ENCODE assay signal across 16 mouse cellular contexts in genomic region chr8:126903224-126903895, GRCm38 (mm10). TPM values are rescaled to one million over a fixed set of nuclear protein-coding genes. Genes with fewer than 3 reads are reported as not detected.
A peak's percentile ranks its signal among the peaks of the same experiment; 100 is the strongest.
DNase-seq lines count a peak whose midpoint lies in the region; ATAC-seq and TF ChIP-seq lines count a peak whose summit lies in the region.
"Had no signal": no experiment of that assay in that cellular context is flagged by ENCODE, and none has a peak within 500 bp of the region (broad histone marks: within the 10 kb centered on the region; RNA-seq: fewer than 3 reads in every experiment).

No protein-coding gene starts in this region.

- H3ac ChIP-seq in C2C12 (ENCODE audit: control insufficient read depth, insufficient read length, low read depth): no peak overlapping the region
- no peak overlapping the region for H3ac ChIP-seq in myocyte (ENCODE audit: control insufficient read depth, insufficient read length)

- ATAC-seq in kidney, embryonic 15.5 days (replicated peaks; ENCODE audit: low FRiP score): no peak
- ATAC-seq in hindbrain, postnatal 0 days: no peak

- no peaks in the 10 kb centered on the region for H3K9me3 ChIP-seq in kidney, embryonic 15.5 days (replicated peaks)
- H3K9me3 ChIP-seq in hindbrain, postnatal 0 days (ENCODE audit: low read length): no peaks in the 10 kb centered on the region
- H3K9me3 ChIP-seq: forebrain, embryonic 12.5 days; G1E; hindbrain, embryonic 12.5 days had no signal

- no peak for TF ChIP-seq POLR2A in myocyte (IDR thresholded peaks at IDR 0.05; ENCODE audit: insufficient read length, low read depth)

- H3K4me1 ChIP-seq in kidney, embryonic 15.5 days: 0 out of 2 replicates have a peak, but pooled peaks cover 10% of the 10 kb centered on the region
- H3K4me1 ChIP-seq in hindbrain, postnatal 0 days (ENCODE audit: insufficient read depth, low read length): peaks cover under 1% of the 10 kb centered on the region; the same call in 1 of the 2 replicates
- H3K4me1 ChIP-seq: forebrain, embryonic 12.5 days; hindbrain, embryonic 12.5 days had no signal

- WGBS in kidney, embryonic 15.5 days: 67% methylated on average over 9 of the region's 9 CpGs
- WGBS in hindbrain, postnatal 0 days: 74% methylated on average over 9 of the region's 9 CpGs

- DNase-seq in NIH3T3 (ENCODE audit: low read depth): peak; percentile 36
- no peak for DNase-seq in urinary bladder, postnatal 10 days (ENCODE audit: low spot score)
- no peak for DNase-seq in layer of hippocampus, postnatal 36 days
- DNase-seq in hindbrain, postnatal 0 days (ENCODE audit: low spot score): no peak
- DNase-seq: adrenal gland, adult 2 months; cerebellum, postnatal 14 days; gastrocnemius, postnatal 14 days; lung, adult 2 months; lung, postnatal 36 days; right cerebral cortex, postnatal 14 days had no signal

- H3K9ac ChIP-seq in kidney, embryonic 15.5 days: no peak overlapping the region
- H3K9ac ChIP-seq in hindbrain, postnatal 0 days (replicated peaks; ENCODE audit: low read length): no peak overlapping the region
- H3K9ac ChIP-seq: forebrain, embryonic 12.5 days; hindbrain, embryonic 12.5 days had no signal

- H3K36me3 ChIP-seq in C2C12 (ENCODE audit: control insufficient read depth, insufficient read depth) (no peaks in the 10 kb centered on the region), myocyte (ENCODE audit: control insufficient read depth, insufficient read depth) (no peaks in the 10 kb centered on the region)
- H3K36me3 ChIP-seq in kidney, embryonic 15.5 days: no peaks in the 10 kb centered on the region
- H3K36me3 ChIP-seq in hindbrain, postnatal 0 days (ENCODE audit: insufficient read depth, low read length): no peaks in the 10 kb centered on the region
- H3K36me3 ChIP-seq: forebrain, embryonic 12.5 days; G1E; hindbrain, embryonic 12.5 days had no signal

- 0 out of 2 replicates have a peak overlapping the region, but pooled peaks have one; percentile 4 for H3K27ac ChIP-seq in kidney, embryonic 15.5 days
- no peak overlapping the region for H3K27ac ChIP-seq in hindbrain, postnatal 0 days
- H3K27ac ChIP-seq: forebrain, embryonic 12.5 days; hindbrain, embryonic 12.5 days had no signal

- H3K79me2 ChIP-seq in C2C12 (ENCODE audit: control insufficient read depth, insufficient read depth): no peaks in the 10 kb centered on the region
- no peaks in the 10 kb centered on the region for H3K79me2 ChIP-seq in myocyte (ENCODE audit: control insufficient read depth, insufficient read depth)

- H3K4me2 ChIP-seq in kidney, embryonic 15.5 days: no peak overlapping the region
- H3K4me2 ChIP-seq in myocyte (ENCODE audit: low read depth): peak overlapping the region; percentile 3
- H3K4me2 ChIP-seq in hindbrain, postnatal 0 days (ENCODE audit: low read depth, low read length): no peak overlapping the region
- H3K4me2 ChIP-seq: forebrain, embryonic 12.5 days; hindbrain, embryonic 12.5 days had no signal

- no peaks in the 10 kb centered on the region for H3K27me3 ChIP-seq in C2C12 (ENCODE audit: control insufficient read depth, insufficient read depth, insufficient read length)
- no peaks in the 10 kb centered on the region for H3K27me3 ChIP-seq in kidney, embryonic 15.5 days
- H3K27me3 ChIP-seq in myocyte (ENCODE audit: control insufficient read depth, insufficient read depth, insufficient read length): no peaks in the 10 kb centered on the region
- no peaks in the 10 kb centered on the region for H3K27me3 ChIP-seq in hindbrain, postnatal 0 days (ENCODE audit: insufficient read depth, low read length)
- H3K27me3 ChIP-seq: forebrain, embryonic 12.5 days; hindbrain, embryonic 12.5 days had no signal

- TF ChIP-seq CTCF in C2C12 (IDR thresholded peaks at IDR 0.05; ENCODE audit: control insufficient read depth, insufficient read depth, insufficient read length): no peak
- TF ChIP-seq CTCF in hindbrain, postnatal 0 days (IDR thresholded peaks at IDR 0.05; ENCODE audit: low read depth): no peak

- H3K4me3 ChIP-seq in C2C12 (ENCODE audit: insufficient read depth, poor library complexity, severe bottlenecking) (no peak overlapping the region), myocyte (no peak overlapping the region)
- no peak overlapping the region for H3K4me3 ChIP-seq in kidney, embryonic 15.5 days (replicated peaks)
- no peak overlapping the region for H3K4me3 ChIP-seq in hindbrain, postnatal 0 days (ENCODE audit: low read length)
- H3K4me3 ChIP-seq: forebrain, embryonic 12.5 days; hindbrain, embryonic 12.5 days had no signal

- H3K79me3 ChIP-seq in C2C12 (ENCODE audit: low read depth): no peaks in the 10 kb centered on the region

TF ChIP-seq in C2C12, 6 proteins besides CTCF, POLR2A, EP300 and RAD21:
- TF ChIP-seq MYOD1 (IDR thresholded peaks at IDR 0.05; ENCODE audit: control insufficient read depth, insufficient read length, low read depth) (peak; percentile 39), FOSL1 (IDR thresholded peaks at IDR 0.05; ENCODE audit: insufficient read depth, low read length, poor library complexity, severe bottlenecking) (no peak)

TF ChIP-seq in myocyte, 11 proteins besides CTCF, POLR2A, EP300 and RAD21:
- TF ChIP-seq MYOD1 (IDR thresholded peaks at IDR 0.05; ENCODE audit: control insufficient read depth in 1 of 3, insufficient read length in 2 of 3, low read depth in 2 of 3) (peak in 2 of 3 experiments; percentile 52 to 57), CEBPB (IDR thresholded peaks at IDR 0.05; ENCODE audit: insufficient read depth, poor library complexity, severe bottlenecking) (no peak), USF1 (IDR thresholded peaks at IDR 0.05; ENCODE audit: low read depth) (no peak), E2F4 (IDR thresholded peaks at IDR 0.05; ENCODE audit: insufficient read depth) (no peak), TCF12 (IDR thresholded peaks at IDR 0.05; ENCODE audit: insufficient read depth, poor library complexity, severe bottlenecking) (no peak), MYOG (IDR thresholded peaks at IDR 0.05; ENCODE audit: control insufficient read depth in 1 of 3, insufficient read depth in 1 of 3, insufficient read length in 2 of 3, low read depth in 2 of 3) (peak in 2 of 3 experiments; percentile 21 to 63), REST (IDR thresholded peaks at IDR 0.05; ENCODE audit: insufficient read depth, insufficient read length) (no peak)

RNA-seq across cellular contexts. Expression of gene Tomm20, which starts 42.3 kb away (rescaled TPM):
- polyA plus RNA-seq in C2C12 (2012; fragmentation: generic; extraction: Trizol) (255 TPM), myocyte (2012; fragmentation: generic; extraction: Trizol) (327 TPM)
- polyA plus RNA-seq in kidney, embryonic 15.5 days (2015; fragmentation: Nextera tagmentation; extraction: Ambion mirVana): 244 and 246 TPM in 2 replicates
- 100 to 1,000 TPM; 206 to 209 TPM for total RNA-seq in layer of hippocampus, postnatal 36 days (2021)
- total RNA-seq in hindbrain, postnatal 0 days (2014; rRNA removed): 125 and 141 TPM in 2 replicates
- 224 and 232 TPM in 2 replicates for polyA plus RNA-seq in hindbrain, postnatal 0 days (2015; fragmentation: Nextera tagmentation; extraction: Ambion mirVana)
